Mouse (Mus musculus) heart, embryonic 15.5 days (tissue): Measurements from ENCODE around the gene Scarf2. TPM values are rescaled to one million over a fixed set of nuclear protein-coding genes. Genes with fewer than 3 reads are reported as not detected.
A peak's percentile ranks its signal among the peaks of the same experiment; 100 is the strongest.

Experiments
- ATAC-seq: fragments of 200-750 bp; cut with Nextera tagmentation; replicated peaks from 2 replicates; pipeline ENCODE4 v1.8.0; 2017; ENCODE audit warnings: low read depth, moderate TSS enrichment; ENCODE audit not compliant: insufficient number of reproducible peaks, insufficient read depth, low FRiP score
- H3K27ac ChIP-seq: fragments of 300-500 bp; sonication (generic); 2 replicates; pipeline ENCODE4 v1.5.1; 2015; ENCODE audit warnings: mild to moderate bottlenecking, inconsistent platforms
- H3K27me3 ChIP-seq: fragments of 300-500 bp; sonication (generic); 2 replicates; pipeline ENCODE4 v1.6.1; 2015; ENCODE audit warnings: inconsistent platforms
- H3K36me3 ChIP-seq: fragments of 300-500 bp; sonication (generic); 2 replicates; pipeline ENCODE4 v1.6.1; 2015; ENCODE audit warnings: mild to moderate bottlenecking, inconsistent platforms
- H3K4me1 ChIP-seq: fragments of 300-500 bp; sonication (generic); replicated peaks from 2 replicates; pipeline ENCODE4 v1.6.1; 2015; ENCODE audit warnings: inconsistent platforms
- H3K4me2 ChIP-seq: fragments of 300-500 bp; sonication (generic); 2 replicates; pipeline ENCODE4 v1.6.1; 2015; ENCODE audit warnings: inconsistent platforms, mild to moderate bottlenecking, moderate library complexity
- H3K4me3 ChIP-seq: fragments of 300-500 bp; sonication (generic); 2 replicates; pipeline ENCODE4 v1.5.1; 2015; ENCODE audit warnings: mild to moderate bottlenecking, inconsistent platforms
- H3K9ac ChIP-seq: fragments of 300-500 bp; sonication (generic); 2 replicates; pipeline ENCODE4 v1.6.1; 2015; ENCODE audit warnings: mild to moderate bottlenecking, inconsistent platforms
- H3K9me3 ChIP-seq: fragments of 300-500 bp; sonication (generic); replicated peaks from 2 replicates; pipeline ENCODE4 v1.6.1; 2016; ENCODE audit warnings: inconsistent platforms
- WGBS: fragments of 180-500 bp; shearing (Covaris S2); methylation state at CpG from one replicate; pipeline ENCODE4 v1.1.7; 2015; ENCODE audit warnings: mixed read lengths; 5-methylcytosine and 5-hydroxymethylcytosine counted together
- polyA plus RNA-seq: library from polyadenylated mRNA; unstranded; fragments of >200 nt; fragmentation: Nextera tagmentation; extraction: Ambion mirVana; gene quantifications from 2 replicates; pipeline ENCODE4 v1.2.1, GENCODE M21; 2015

Gene Scarf2
- polyA plus RNA-seq, 1 experiment from 2014 or later: 6.6 TPM

DNA sequence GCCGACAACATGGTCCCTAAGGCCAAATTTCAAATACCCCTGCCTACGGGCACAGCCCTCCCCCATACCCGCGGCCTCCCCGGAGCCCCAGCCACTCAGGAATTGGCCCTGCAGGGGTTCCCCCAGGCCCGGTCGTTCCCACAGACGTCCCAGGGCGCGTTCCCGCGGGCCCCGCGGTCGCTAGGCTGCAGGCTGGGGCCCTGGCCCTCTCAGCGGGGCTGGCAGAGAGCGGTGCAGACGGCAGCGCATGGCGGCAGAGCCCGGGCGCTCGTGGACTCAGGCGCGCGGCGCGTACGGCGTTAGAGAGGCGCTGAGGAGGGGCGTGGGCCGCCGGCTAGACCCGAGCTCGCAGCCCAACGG is 36.2 kb downstream of the Scarf2 start:
- Histone ChIP-seq H3K9me3 (no peaks in the 10 kb centered on the region), H3K4me2 (peak overlapping the region; percentile 99), H3K27ac (no peak overlapping the region), H3K36me3 (no peaks in the 10 kb centered on the region), H3K27me3 (peaks cover 88% of the 10 kb centered on the region), H3K9ac (peak overlapping the region; percentile 44), H3K4me3 (peak overlapping the region; percentile 61), H3K4me1 (peaks cover 18% of the 10 kb centered on the region)
- WGBS: under 1% methylated on average over 31 of the region's 37 CpGs
- peak; percentile 22; the same call in 1 of the 2 replicates for ATAC-seq

DNA sequence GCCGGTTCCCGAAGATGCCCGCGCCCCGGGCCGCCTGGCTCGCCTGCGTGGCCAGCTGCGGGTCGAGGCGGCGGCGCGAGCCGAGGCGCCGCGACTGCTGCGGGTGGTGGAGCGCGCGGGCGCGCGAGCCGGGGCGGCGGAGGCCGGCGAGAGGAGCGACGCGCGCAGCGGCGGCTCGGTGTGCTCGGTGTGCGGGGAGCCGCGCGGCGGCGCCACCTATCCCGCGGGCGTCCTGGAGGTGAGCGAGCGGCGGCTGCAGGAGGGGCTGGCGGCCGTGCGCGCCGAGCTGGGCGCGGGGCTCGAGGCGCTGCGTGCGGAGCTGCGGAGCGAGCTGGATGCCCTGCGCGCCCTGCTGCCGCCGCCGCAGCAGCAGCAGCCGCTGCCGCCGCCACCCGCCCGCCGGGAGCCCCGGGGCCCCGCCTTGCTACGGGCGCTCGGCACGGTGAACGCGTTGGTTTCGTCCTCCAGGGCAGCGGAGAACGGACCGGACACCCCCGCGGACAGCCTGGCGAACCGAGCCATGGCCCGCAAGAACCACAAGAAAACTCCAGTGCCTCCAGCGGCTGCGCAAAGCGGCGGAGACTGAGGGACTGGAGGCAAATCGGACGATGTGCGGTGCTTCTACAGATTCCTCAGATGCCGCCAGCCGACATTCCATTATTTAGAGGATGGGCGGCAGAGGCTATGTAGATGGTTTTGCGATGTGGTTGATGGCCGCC is 36.8 kb downstream of the Scarf2 start:
- peaks cover 18% of the 10 kb centered on the region for H3K4me1 ChIP-seq
- ATAC-seq: peak; percentile 28; the same call in 1 of the 2 replicates
- peak overlapping the region; percentile 44 for H3K9ac ChIP-seq
- peak overlapping the region; percentile 61 for H3K4me3 ChIP-seq
- no peak overlapping the region for H3K27ac ChIP-seq
- peak overlapping the region; percentile 99 for H3K4me2 ChIP-seq
- H3K9me3 ChIP-seq: no peaks in the 10 kb centered on the region
- H3K36me3 ChIP-seq: no peaks in the 10 kb centered on the region
- WGBS: under 1% methylated on average over 70 of the region's 103 CpGs
- H3K27me3 ChIP-seq: peaks cover 86% of the 10 kb centered on the region

DNA sequence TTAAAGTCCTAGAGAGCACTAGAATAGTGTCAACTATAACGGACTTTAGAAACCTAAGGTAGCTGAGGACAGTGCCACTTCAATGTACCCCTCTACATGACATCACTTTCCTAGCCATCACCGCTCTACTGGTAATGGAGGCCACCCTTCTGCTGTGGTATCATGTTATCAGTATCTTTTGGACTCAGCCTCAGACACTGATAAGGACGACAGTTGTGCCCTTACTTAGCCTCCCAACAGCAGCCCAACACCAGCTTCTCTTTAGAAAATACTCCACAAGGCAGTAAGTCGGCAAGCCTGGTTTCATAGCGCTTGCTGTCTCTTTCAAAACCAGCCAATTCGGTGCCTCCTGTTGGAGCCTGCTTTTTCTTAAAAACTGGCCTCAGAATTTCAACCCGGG is 37.5 kb downstream of the Scarf2 start:
- Histone ChIP-seq H3K4me3 (peak overlapping the region; percentile 61), H3K4me1 (peaks cover 18% of the 10 kb centered on the region), H3K27ac (no peak overlapping the region), H3K9me3 (no peaks in the 10 kb centered on the region), H3K9ac (no peak overlapping the region), H3K27me3 (peaks cover 84% of the 10 kb centered on the region), H3K4me2 (peak overlapping the region; percentile 99), H3K36me3 (no peaks in the 10 kb centered on the region)
- WGBS: 44% methylated on average over 7 of the region's 7 CpGs
- no peak for ATAC-seq

DNA sequence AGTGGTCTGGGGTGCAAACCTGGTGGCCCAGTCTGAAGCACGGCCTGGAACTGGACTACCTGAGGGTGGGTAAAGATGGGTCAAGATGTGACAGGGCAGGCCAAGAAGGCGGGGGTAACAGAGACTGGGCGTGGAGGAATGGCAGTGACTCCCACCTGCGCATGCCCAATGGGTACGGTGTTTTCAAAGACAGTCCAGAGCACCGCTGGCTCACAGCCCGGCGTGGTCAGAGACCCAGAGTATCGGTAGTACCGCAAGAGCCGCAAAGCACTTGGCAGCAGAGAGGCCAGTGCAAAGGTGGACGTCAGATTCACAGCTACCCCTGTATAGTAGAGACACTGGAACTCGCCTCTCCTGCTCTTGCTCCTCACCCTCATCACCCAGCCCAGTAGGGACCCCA is 38.4 kb downstream of the Scarf2 start:
- no peak for ATAC-seq
- WGBS: 38% methylated on average over 13 of the region's 13 CpGs

DNA sequence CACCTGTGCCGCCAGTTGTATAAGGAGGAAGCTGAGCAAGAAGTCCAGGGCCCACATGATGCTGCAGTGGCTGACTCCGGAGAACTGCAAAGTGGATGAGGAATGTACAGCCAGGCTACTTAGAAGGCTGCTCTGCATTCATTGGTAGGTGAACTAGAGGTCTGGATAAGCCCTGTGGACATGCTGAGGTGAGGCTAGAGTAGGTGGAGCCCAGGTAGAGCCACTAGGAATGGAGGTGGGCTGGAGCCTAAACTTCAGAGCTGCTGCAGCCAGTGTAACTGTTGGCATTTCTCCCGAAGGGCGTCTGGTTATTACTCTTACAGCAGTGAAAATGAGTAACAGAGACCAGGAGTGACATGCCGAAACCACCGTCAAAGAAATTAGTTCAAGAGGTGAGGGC is 41.0 kb downstream of the Scarf2 start, which contains the start of gene Car15:
Car15 (minus strand) TSS at position 314 of the 400 bp plus-strand sequence.
- Histone ChIP-seq H3K4me2 (no peak within 1 kb of the TSS), H3K27ac (no peak within 1 kb of the TSS), H3K4me3 (no peak within 1 kb of the TSS), H3K9ac (no peak within 1 kb of the TSS), H3K9me3 (no peaks in the 10 kb centered on the region), H3K36me3 (peaks cover 24% of the 10 kb centered on the region), H3K27me3 (peaks cover 49% of the 10 kb centered on the region), H3K4me1 (peaks cover 15% of the 10 kb centered on the region)
- WGBS: 75% methylated on average over 6 of the region's 6 CpGs
- ATAC-seq: no peak

More for the DNA sequence above, 38.4 kb downstream of the Scarf2 start:
- no peaks in the 10 kb centered on the region for H3K9me3 ChIP-seq
- peaks cover 18% of the 10 kb centered on the region for H3K4me1 ChIP-seq
- peaks cover 74% of the 10 kb centered on the region for H3K27me3 ChIP-seq
- no peak overlapping the region for H3K4me3 ChIP-seq
- no peak overlapping the region for H3K4me2 ChIP-seq
- no peak overlapping the region for H3K9ac ChIP-seq
- H3K27ac ChIP-seq: no peak overlapping the region
- H3K36me3 ChIP-seq: no peaks in the 10 kb centered on the region

DNA sequence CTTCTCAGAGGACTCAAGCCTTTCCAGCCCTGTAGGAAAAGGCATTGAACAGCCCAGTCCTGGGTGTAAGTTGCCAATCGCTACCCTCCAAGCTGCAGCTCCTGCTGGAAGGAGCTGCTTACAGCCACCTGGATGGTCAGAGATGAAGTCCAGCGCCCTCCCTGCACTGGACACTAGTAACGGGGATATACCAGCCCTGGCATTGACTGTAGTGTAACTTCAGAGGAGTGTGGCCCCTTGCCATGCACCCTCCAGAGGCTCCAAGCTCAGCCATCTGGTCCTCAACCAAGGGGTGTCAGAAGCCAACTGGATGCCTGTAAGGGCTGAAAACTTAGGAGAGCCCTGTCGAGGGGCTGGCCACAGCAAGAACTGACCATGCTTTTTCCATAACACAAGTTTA is 42.9 kb downstream of the Scarf2 start:
- H3K36me3 ChIP-seq: peaks cover 43% of the 10 kb centered on the region

DNA sequence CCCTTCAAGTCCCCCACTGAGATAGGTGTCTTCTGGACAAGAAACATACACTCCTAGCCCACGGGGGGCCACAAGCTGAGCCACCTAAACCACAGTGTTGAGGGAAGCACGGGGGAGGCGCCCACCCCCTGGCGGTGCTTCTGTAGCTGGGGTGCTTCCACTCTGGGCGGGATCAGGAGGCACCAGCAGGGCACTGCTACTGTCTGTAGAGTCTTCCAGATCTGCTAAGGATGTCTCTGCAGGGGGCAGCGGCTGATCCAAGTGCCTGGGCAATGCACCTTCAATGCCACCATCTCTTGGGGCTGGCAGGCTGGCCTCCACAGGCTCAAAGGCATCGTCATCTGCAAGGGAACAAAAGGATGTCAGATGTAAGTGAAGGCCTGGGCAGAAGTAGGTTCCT is 45.4 kb downstream of the Scarf2 start:
- no peak overlapping the region for H3K27ac ChIP-seq

More for the DNA sequence above, 42.9 kb downstream of the Scarf2 start:
- Histone ChIP-seq H3K4me3 (no peak overlapping the region), H3K4me1 (no peaks in the 10 kb centered on the region), H3K9ac (no peak overlapping the region), H3K9me3 (no peaks in the 10 kb centered on the region), H3K4me2 (no peak overlapping the region), H3K27me3 (peaks cover 29% of the 10 kb centered on the region), H3K27ac (no peak overlapping the region)
- 87% methylated on average over 4 of the region's 4 CpGs for WGBS
- ATAC-seq: no peak

DNA sequence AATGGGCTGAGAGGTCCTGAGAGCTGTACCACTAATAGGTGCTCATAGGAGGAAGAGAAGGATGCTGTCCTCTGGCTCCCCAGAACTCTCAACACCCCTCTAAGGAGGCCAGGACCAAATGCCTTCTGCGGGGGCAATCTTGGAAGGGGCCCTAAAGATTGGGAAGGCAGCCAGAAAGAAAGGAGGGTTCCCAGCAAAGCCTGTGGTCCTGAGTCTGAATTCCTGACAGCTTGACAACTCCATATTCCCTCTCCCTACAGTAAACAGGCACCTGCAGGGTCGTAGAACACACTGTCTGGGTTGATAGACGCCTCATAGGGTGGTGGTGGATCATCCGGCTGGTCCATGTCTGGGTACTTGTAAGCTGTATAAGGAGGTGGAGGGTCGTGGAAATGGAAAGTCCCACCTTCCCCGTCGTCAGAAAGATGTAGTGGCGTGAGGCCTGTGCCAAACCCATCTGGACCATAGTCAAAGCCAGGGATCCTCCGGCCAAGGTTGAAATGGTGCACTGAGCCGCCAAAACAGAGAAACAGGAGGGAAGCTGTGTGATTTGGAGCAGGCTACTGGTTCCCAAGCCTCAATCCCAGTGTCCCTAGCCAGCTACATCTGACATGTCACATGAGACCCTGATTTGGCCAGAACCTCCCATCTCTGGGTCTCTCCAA is 46.8 kb downstream of the Scarf2 start:
- H3K4me1 ChIP-seq: no peaks in the 10 kb centered on the region
- no peaks in the 10 kb centered on the region for H3K27me3 ChIP-seq
- H3K9me3 ChIP-seq: no peaks in the 10 kb centered on the region
- H3K9ac ChIP-seq: no peak overlapping the region
- WGBS: 89% methylated on average over 10 of the region's 10 CpGs
- H3K4me2 ChIP-seq: no peak overlapping the region
- H3K36me3 ChIP-seq: peaks cover 73% of the 10 kb centered on the region
- no peak overlapping the region for H3K27ac ChIP-seq
- no peak for ATAC-seq
- no peak overlapping the region for H3K4me3 ChIP-seq

More for the DNA sequence above, 45.4 kb downstream of the Scarf2 start:
- peaks cover 5% of the 10 kb centered on the region; the same call in 1 of the 2 replicates for H3K27me3 ChIP-seq
- H3K9me3 ChIP-seq: no peaks in the 10 kb centered on the region
- ATAC-seq: no peak
- WGBS: 89% methylated on average over 7 of the region's 7 CpGs
- H3K4me2 ChIP-seq: no peak overlapping the region
- no peaks in the 10 kb centered on the region for H3K4me1 ChIP-seq
- H3K4me3 ChIP-seq: no peak overlapping the region
- peaks cover 64% of the 10 kb centered on the region for H3K36me3 ChIP-seq
- H3K9ac ChIP-seq: no peak overlapping the region

DNA sequence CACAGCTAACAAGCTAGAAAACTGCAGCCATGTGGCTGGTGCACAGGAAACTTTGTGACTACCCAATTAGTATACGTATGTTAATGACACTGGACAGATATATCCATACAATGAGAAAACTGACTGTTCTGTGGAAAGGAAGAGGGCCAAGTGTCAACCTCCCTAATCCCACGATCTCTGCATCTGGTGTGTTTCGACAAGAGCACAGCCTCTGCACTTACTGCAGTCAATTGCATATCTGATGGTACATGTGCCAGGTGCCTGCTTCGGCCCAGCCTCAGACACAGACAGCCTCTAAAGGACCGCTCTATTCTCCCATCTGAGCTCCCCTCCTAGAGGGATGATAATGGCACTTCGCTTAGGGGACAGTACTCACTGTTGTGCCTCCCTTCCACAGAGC is 51.3 kb downstream of the Scarf2 start:
- no peak overlapping the region for H3K4me2 ChIP-seq
- no peak overlapping the region for H3K4me3 ChIP-seq
- H3K4me1 ChIP-seq: no peaks in the 10 kb centered on the region
- H3K36me3 ChIP-seq: peaks cover 76% of the 10 kb centered on the region
- H3K9ac ChIP-seq: no peak overlapping the region
- no peak for ATAC-seq
- H3K27me3 ChIP-seq: no peaks in the 10 kb centered on the region
- no peaks in the 10 kb centered on the region for H3K9me3 ChIP-seq
- no peak overlapping the region for H3K27ac ChIP-seq
- WGBS: 85% methylated on average over 6 of the region's 6 CpGs

DNA sequence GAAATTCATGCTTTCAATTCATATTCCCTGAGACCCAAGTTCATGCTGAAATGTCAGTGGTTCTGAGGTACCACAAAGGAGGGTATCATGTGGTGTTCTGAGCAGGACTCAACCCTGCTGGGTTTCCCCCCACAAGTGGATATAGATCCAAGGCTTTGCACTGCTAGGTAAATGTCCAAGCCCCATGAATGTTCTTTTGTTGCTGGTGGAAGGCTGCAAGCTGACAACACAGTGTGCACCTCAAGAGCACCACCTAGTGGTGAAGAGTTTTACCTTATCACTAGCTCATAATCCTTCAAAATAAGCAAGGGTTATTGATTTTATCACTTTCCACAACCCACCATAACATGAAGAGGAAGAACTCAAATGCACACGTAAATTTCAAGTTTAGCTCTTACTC is 51.8 kb downstream of the Scarf2 start:
- Histone ChIP-seq H3K27me3 (no peaks in the 10 kb centered on the region), H3K27ac (no peak overlapping the region), H3K9ac (no peak overlapping the region), H3K9me3 (no peaks in the 10 kb centered on the region), H3K4me2 (no peak overlapping the region), H3K36me3 (peaks cover 75% of the 10 kb centered on the region), H3K4me1 (no peaks in the 10 kb centered on the region), H3K4me3 (no peak overlapping the region)
- WGBS: 24% methylated on average over 1 of the region's 1 CpGs
- ATAC-seq: no peak

DNA sequence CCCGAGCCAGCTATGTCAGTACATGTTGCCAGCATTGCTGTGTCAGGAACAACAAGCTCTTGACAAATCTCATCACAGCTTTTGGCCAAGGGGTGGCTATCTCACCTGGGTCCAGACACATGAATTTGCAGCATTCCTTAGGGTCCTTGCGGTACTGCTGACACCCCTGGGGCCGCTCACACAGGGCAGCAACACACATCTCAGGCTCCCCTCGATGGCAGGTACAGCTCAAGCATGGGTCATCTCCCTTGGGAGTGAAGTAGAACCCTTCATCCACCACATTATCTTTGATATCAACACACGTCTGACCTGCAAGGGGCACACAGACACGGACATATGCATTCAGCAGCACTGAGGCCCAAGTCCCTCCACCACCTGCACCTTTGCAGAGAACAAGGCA is 52.4 kb downstream of the Scarf2 start:
- H3K9me3 ChIP-seq: no peaks in the 10 kb centered on the region
- H3K9ac ChIP-seq: no peak overlapping the region
- H3K4me1 ChIP-seq: no peaks in the 10 kb centered on the region
- H3K27me3 ChIP-seq: no peaks in the 10 kb centered on the region
- no peak overlapping the region for H3K4me2 ChIP-seq
- no peak overlapping the region for H3K27ac ChIP-seq
- H3K4me3 ChIP-seq: no peak overlapping the region
- ATAC-seq: no peak
- peaks cover 75% of the 10 kb centered on the region for H3K36me3 ChIP-seq
- WGBS: 73% methylated on average over 6 of the region's 6 CpGs
